ENCODE assay signal across 24 mouse cellular contexts in genomic region chr12:99408089-99408488, GRCm38 (mm10).
DNase-seq lines count a peak whose midpoint lies in the region; ATAC-seq and TF ChIP-seq lines count a peak whose summit lies in the region.
"Had no signal": no experiment of that assay in that cellular context is flagged by ENCODE, and none has a peak within 500 bp of the region (broad histone marks: within the 10 kb centered on the region; RNA-seq: fewer than 3 reads in every experiment).

No protein-coding gene starts in this region.

- H3K79me2 ChIP-seq in MEL (ENCODE audit: control insufficient read depth, insufficient read depth, low read length, poor library complexity), result no peaks in the 10 kb centered on the region; the same call in 1 of the 2 replicates

- H3K27ac ChIP-seq in heart, postnatal 0 days (ENCODE audit: low read depth), result 0 out of 2 replicates have a peak overlapping the region, but pooled peaks have one; percentile 11
- H3K27ac ChIP-seq in MEL (ENCODE audit: control insufficient read depth, low read depth, low read length), result peak overlapping the region; percentile 77
- H3K27ac ChIP-seq: forebrain, embryonic 10.5 days; hindbrain, embryonic 13.5 days; layer of hippocampus, adult 2 months; midbrain, embryonic 12.5 days; neural tube, embryonic 12.5 days had no signal

- TF ChIP-seq EP300 in heart, postnatal 0 days (IDR thresholded peaks at IDR 0.05; ENCODE audit: low read depth), result no peak
- TF ChIP-seq EP300 in MEL (IDR thresholded peaks at IDR 0.05; ENCODE audit: low read depth in 1 of 2, low read length in 2 of 2), result peak; percentile 34 to 50; a peak in 2 of 4 replicates

- no peak for DNase-seq in heart, postnatal 0 days (ENCODE audit: low spot score)
- DNase-seq in heart, postnatal 14 days, result no peak
- DNase-seq in MEL (ENCODE audit: low read depth, low spot score), result peak; percentile 46
- no peak for DNase-seq in kidney, adult 8-10 months
- no peak for DNase-seq in left cerebral cortex, postnatal 10 days (ENCODE audit: extremely low spot score in 1 of 2, low spot score in 2 of 2)
- DNase-seq: adrenal gland, adult 8-10 months; B cell, adult 2 months; cerebellum, adult 9-10 months; forebrain, postnatal 0 days; gastrocnemius, postnatal 36 days; heart, postnatal 36 days; kidney, adult 18-20 months; lung, adult 18-20 months; right cerebral cortex, postnatal 25 days; spleen, adult 18-20 months; thymus, adult 18-20 months; thymus, postnatal 36 days had no signal

- TF ChIP-seq RAD21 in MEL (IDR thresholded peaks at IDR 0.05; ENCODE audit: low read depth, low read length), result no peak

- peaks cover 5% of the 10 kb centered on the region; the same call in 1 of the 2 replicates for H3K9me3 ChIP-seq in heart, postnatal 0 days (replicated peaks; ENCODE audit: control insufficient read depth, low read length)
- no peaks in the 10 kb centered on the region for H3K9me3 ChIP-seq in MEL (replicated peaks; ENCODE audit: insufficient read depth, low read length)
- H3K9me3 ChIP-seq in erythroblast, embryonic 14.5 days (ENCODE audit: control insufficient read depth, low read length), result peaks cover 2% of the 10 kb centered on the region; the same call in 1 of the 2 replicates
- H3K9me3 ChIP-seq: hindbrain, embryonic 13.5 days; midbrain, embryonic 12.5 days; neural tube, embryonic 12.5 days had no signal

- TF ChIP-seq CTCF in heart, postnatal 0 days (IDR thresholded peaks at IDR 0.05; ENCODE audit: low read depth), result no peak
- no peak for TF ChIP-seq CTCF in MEL (IDR thresholded peaks at IDR 0.05 in 2 of 3, conservative IDR thresholded peaks at IDR 0.05 in 1 of 3; ENCODE audit: control insufficient read depth in 1 of 3, insufficient read depth in 1 of 3, low read depth in 2 of 3, low read length in 3 of 3, poor library complexity in 1 of 3, severe bottlenecking in 1 of 3)

- H3K36me3 ChIP-seq in heart, postnatal 0 days (replicated peaks; ENCODE audit: control insufficient read depth, insufficient read depth, low read length), result no peaks in the 10 kb centered on the region
- peaks cover 0 to 16% of the 10 kb centered on the region in 2 experiments; a peak in 2 of 4 replicates for H3K36me3 ChIP-seq in MEL (ENCODE audit: control insufficient read depth in 1 of 2, insufficient read depth in 2 of 2, low read length in 2 of 2)
- peaks cover 3% of the 10 kb centered on the region; the same call in 1 of the 2 replicates for H3K36me3 ChIP-seq in erythroblast, embryonic 14.5 days (ENCODE audit: control insufficient read depth)
- H3K36me3 ChIP-seq: hindbrain, embryonic 13.5 days; midbrain, embryonic 12.5 days; neural tube, embryonic 12.5 days had no signal

- no peaks in the 10 kb centered on the region for H3K27me3 ChIP-seq in heart, postnatal 0 days (ENCODE audit: control insufficient read depth, insufficient read depth, low read length)
- no peaks in the 10 kb centered on the region for H3K27me3 ChIP-seq in MEL (ENCODE audit: control insufficient read depth in 1 of 2, insufficient read depth in 2 of 2, low read length in 2 of 2)
- no peaks in the 10 kb centered on the region for H3K27me3 ChIP-seq in erythroblast, embryonic 14.5 days (ENCODE audit: control insufficient read depth)
- H3K27me3 ChIP-seq: hindbrain, embryonic 13.5 days; neural tube, embryonic 12.5 days had no signal

- no peak for ATAC-seq in heart, postnatal 0 days (ENCODE audit: insufficient read depth, low read depth)
- 0 out of 2 replicates have a peak, but pooled peaks have one; percentile 19 for ATAC-seq in megakaryocyte progenitor cell, adult 5-6 weeks (replicated peaks; ENCODE audit: poor library complexity)
- ATAC-seq: forebrain, postnatal 0 days had no signal

- intact Hi-C loops in heart, postnatal 14 days (cut with DNase I), result loop anchor here (5.0 kb wide), 1 partner anchor 154 kb away; the partner anchor contains the start of gene Foxn3
- intact Hi-C loops in left cerebral cortex, postnatal 10 days (cut with DNase I), result loop anchor here (5.0 kb wide), 1 partner anchor 154 kb away; the partner anchor contains the start of gene Foxn3

- TF ChIP-seq POLR2A in MEL (IDR thresholded peaks at IDR 0.05; ENCODE audit: control insufficient read depth in 1 of 2, insufficient read depth in 1 of 2, low read depth in 1 of 2, low read length in 2 of 2, poor library complexity in 1 of 2), result no peak

- H3K9ac ChIP-seq in heart, postnatal 0 days (replicated peaks; ENCODE audit: low read depth, low read length), result no peak overlapping the region
- peak overlapping the region; percentile 61 for H3K9ac ChIP-seq in MEL (ENCODE audit: control insufficient read depth, low read depth, low read length, poor library complexity, severe bottlenecking)
- H3K9ac ChIP-seq: forebrain, postnatal 0 days; hindbrain, embryonic 13.5 days; midbrain, embryonic 12.5 days; neural tube, embryonic 12.5 days had no signal

- H3K4me3 ChIP-seq in heart, postnatal 0 days (ENCODE audit: low read depth, low read length), result no peak overlapping the region
- peak overlapping the region; percentile 76 to 81 for H3K4me3 ChIP-seq in MEL (ENCODE audit: control insufficient read depth in 1 of 2, insufficient read depth in 1 of 2, low read depth in 2 of 2, low read length in 2 of 2)
- peak overlapping the region; percentile 63 for H3K4me3 ChIP-seq in erythroblast, embryonic 14.5 days (replicated peaks)
- H3K4me3 ChIP-seq: forebrain, embryonic 10.5 days; hindbrain, embryonic 13.5 days; midbrain, embryonic 12.5 days; neural tube, embryonic 12.5 days had no signal

- 77% methylated on average over 16 of the region's 16 CpGs for WGBS in heart, postnatal 0 days

- no peaks in the 10 kb centered on the region for H3K4me1 ChIP-seq in heart, postnatal 0 days (ENCODE audit: control insufficient read depth, insufficient read depth)
- H3K4me1 ChIP-seq in MEL (ENCODE audit: control insufficient read depth in 1 of 2, insufficient read depth in 2 of 2, low read length in 2 of 2), result peaks cover 4 to 13% of the 10 kb centered on the region in 2 experiments; a peak in 3 of 4 replicates
- peaks cover 43% of the 10 kb centered on the region for H3K4me1 ChIP-seq in erythroblast, embryonic 14.5 days (ENCODE audit: control insufficient read depth)

- H3K4me2 ChIP-seq in heart, postnatal 0 days (ENCODE audit: low read depth, low read length), result no peak overlapping the region
- H3K4me2 ChIP-seq: hindbrain, embryonic 13.5 days; midbrain, embryonic 12.5 days; neural tube, embryonic 12.5 days had no signal

TF ChIP-seq in MEL, 35 proteins besides CTCF, POLR2A, EP300 and RAD21:
- TF ChIP-seq MAX (IDR thresholded peaks at IDR 0.05; ENCODE audit: low read length) (peak; percentile 57; the same call in 1 of the 2 replicates), TBP (IDR thresholded peaks at IDR 0.05; ENCODE audit: low read depth, low read length) (0 out of 2 replicates have a peak, but pooled peaks have one; percentile 11), MEF2A (IDR thresholded peaks at IDR 0.05; ENCODE audit: extremely low read depth, insufficient replicate concordance, low read depth, low read length, poor library complexity, severe bottlenecking) (no peak), MYC (IDR thresholded peaks at IDR 0.05; ENCODE audit: low read depth, low read length) (peak; percentile 28; the same call in 1 of the 2 replicates), SIN3A (IDR thresholded peaks at IDR 0.05; ENCODE audit: low read length) (peak; percentile 39; the same call in 1 of the 2 replicates), HCFC1 (IDR thresholded peaks at IDR 0.05; ENCODE audit: low read depth, low read length) (no peak), JUND (IDR thresholded peaks at IDR 0.05; ENCODE audit: low read depth, low read length) (no peak), BHLHE40 (IDR thresholded peaks at IDR 0.05; ENCODE audit: borderline replicate concordance, low read depth, low read length) (0 out of 2 replicates have a peak, but pooled peaks have one; percentile 31), GATA1 (IDR thresholded peaks at IDR 0.05; ENCODE audit: low read depth, low read length) (peak; percentile 37; the same call in 1 of the 2 replicates), GABPA (IDR thresholded peaks at IDR 0.05; ENCODE audit: low read depth, low read length) (no peak), USF1 (IDR thresholded peaks at IDR 0.05; ENCODE audit: low read depth, low read length) (no peak), ZKSCAN1 (IDR thresholded peaks at IDR 0.05; ENCODE audit: low read depth, low read length) (no peak), ETS1 (IDR thresholded peaks at IDR 0.05; ENCODE audit: low read depth, low read length) (peak; percentile 36; the same call in 1 of the 2 replicates), USF2 (IDR thresholded peaks at IDR 0.05; ENCODE audit: borderline replicate concordance in 1 of 2, insufficient read depth in 1 of 2, low read depth in 1 of 2, low read length in 2 of 2) (no peak), TCF12 (IDR thresholded peaks at IDR 0.05; ENCODE audit: low read depth, low read length) (no peak), MXI1 (IDR thresholded peaks at IDR 0.05; ENCODE audit: low read depth, low read length) (peak; percentile 84)
